Mouse (Mus musculus) spleen, adult 12 weeks (tissue): ENCODE measurements around the gene Mlh1.
A peak's percentile ranks its signal among the peaks of the same experiment; 100 is the strongest.

Source experiments
- DNase-seq: peaks from one replicate; pipeline ENCODE4 v3.0.0; 2022; ENCODE audit warnings: low spot score

Mlh1 gene

GRCm38 (mm10) chr9:111271434-111272160 lies at the start of gene Mlh1, which contains the start of gene Epm2aip1:
Gene Mlh1 (minus strand): TSS chr9:111271791.
Gene Epm2aip1 (plus strand): TSS chr9:111271929.
- peak; percentile 97 for DNase-seq

GRCm38 (mm10) chr9:111320912-111321311 lies 49.3 kb upstream of the Mlh1 start:
- DNase-seq = no peak

DNA sequence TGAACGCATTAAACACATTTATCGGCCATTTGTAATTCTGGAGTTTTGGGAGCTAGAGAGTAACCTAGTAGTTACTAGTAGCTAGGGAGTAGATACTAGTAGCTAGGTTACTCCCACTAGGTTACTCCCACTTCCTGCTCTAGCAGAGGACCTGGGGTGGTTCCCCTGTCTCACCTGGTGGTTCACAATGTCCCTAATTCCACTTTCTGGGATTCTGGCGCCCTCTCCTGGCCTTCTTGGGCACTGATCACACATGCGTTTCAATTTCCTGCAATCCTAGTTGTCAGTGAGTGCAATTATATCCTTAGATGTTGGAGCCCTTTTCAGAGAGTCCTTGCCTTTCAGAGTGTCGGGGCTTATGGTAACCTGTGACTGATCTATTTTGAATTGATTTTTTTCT lies 42.6 kb upstream of the Mlh1 start:
- DNase-seq = no peak

- no peak for DNase-seq
Observed at GRCm38 (mm10) chr9:111313793-111314192, 42.2 kb upstream of the Mlh1 start.

GRCm38 (mm10) chr9:111313299-111313698 lies 41.7 kb upstream of the Mlh1 start:
- no peak for DNase-seq

DNA sequence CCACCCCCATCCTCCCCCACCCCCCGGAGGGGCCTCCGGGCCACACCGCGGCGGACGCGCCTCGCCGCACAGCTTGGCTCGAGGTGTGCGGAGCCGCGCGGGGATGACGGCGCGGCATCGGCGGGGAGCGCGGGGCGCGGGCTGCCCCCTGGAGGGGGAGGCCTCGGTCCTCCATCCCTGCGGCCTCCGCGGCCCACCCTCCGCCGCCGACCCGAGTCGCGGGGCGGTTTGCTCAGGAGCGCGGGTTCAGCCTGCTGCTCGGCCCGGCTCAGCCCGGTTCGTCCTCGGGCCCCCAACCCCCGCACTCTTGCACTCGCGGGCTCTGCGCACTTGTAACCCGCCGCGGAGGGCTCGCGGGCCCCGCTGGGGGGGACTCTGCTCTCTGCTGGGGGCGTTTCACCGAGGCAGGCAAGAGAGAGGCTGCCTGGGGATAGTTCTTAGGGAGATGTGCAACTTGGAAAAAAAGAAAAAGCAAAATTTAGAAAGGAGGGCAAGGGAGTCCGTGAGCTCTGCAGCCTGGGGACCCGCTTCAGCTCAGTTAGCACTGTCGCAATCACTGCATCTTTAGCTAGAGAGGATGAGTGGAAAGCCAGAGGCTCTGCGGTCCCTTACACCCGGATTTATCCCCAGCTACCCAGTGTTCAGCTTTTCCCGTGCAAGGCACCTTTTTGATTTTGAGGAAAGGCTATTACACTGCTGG lies 41.0 kb upstream of the Mlh1 start:
- no peak for DNase-seq

GRCm38 (mm10) chr9:111311843-111312441 lies 40.4 kb upstream of the Mlh1 start:
- DNase-seq = no peak

DNA sequence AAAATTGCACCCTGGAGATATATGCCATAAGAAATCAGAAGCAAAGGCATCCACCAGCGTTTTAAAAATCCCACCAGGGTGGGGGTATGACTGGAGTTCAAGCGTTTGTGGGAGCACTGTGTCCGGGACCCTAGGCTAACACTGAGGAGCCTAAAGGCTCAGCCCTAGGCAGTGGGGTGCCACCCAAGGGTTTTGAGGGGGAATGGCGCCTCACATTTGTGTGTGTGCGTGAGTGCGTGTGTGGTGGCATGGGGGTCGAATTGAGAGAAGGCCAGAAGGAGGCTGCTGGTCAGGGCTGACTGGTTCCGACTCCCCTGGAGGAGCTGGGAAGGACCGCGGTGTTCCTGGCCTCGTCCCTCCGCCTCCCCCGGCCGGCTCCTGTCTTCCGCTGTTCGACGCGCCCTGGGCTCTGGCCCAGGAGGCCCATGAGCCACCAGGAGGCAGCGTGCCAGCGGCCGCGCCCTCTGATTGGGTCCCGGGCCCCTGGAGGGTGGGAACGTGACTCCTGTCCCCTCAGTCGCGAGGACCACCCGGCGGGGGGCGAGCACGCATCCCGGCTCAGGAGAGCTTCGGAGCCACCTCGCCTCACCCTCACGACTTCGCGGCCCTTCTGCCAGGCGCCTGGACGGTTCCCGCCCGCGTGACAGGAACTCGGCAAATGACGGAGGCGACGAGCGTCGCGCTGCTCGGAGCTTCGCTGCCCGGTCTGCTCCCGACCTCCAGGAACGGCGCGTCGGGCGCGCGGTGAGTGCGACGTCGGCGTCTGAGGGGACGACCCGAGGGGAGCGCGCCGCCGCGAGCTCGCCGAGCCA lies 39.6 kb upstream of the Mlh1 start, which contains the start of gene Trank1:
Gene Trank1 (plus strand): TSS at position 709 of the 812 bp plus-strand sequence.
- no peak for DNase-seq

- no peak for DNase-seq
Observed at GRCm38 (mm10) chr9:111306142-111306541, 34.6 kb upstream of the Mlh1 start.

DNA sequence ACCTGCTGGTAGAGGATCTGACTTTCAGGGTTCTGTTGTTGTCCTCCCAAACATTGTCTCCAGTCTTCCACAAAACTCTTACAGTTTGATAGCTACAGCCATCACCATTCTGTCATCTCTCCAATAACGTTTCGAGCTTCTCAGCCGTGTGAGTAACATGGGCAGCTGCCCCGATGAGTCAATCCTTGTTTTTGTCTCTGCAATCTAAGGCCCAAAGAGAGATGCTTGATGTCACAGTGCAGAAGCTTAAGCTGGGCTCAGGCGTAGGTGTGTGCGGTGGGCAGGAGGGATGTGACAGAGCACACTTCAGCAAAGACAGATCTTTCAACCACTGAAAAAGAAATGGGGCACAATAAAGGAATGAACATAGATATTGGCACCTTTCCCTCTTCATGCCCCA lies 32.4 kb upstream of the Mlh1 start:
- DNase-seq = no peak

DNA sequence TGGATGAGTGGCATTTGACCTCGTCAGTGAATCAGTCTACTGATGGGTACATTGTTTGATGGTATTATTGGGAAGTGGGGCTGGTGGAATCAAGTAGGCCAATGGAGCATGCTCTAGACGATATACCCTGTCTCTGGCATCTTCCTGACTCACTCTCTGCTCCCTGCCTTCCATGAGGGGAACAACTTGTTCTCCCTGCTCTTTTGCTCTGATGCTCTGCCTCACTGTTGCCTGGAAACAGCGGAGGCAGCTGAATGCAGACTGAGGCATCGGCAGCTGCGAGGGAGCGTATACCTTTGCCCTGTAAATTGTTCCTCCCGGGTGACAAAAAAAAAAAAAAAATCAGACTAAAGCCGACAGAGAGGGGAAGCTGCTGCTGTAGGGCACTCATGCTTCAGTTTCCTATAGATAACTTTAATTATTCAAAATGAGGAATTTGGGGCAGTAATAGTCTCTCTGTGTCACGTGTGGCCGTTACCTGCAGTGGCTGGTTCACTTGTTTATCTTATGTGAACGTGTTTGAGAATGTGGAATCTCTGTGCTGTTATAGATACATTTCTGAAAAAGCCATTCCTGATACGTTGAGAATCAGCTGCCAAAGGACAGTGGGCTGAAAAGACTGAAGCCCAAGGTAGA lies 30.7 kb upstream of the Mlh1 start:
- DNase-seq = no peak

- no peak for DNase-seq
Observed at GRCm38 (mm10) chr9:111298606-111299005, 27.0 kb upstream of the Mlh1 start.

GRCm38 (mm10) chr9:111296433-111296832 lies 24.8 kb upstream of the Mlh1 start:
- no peak for DNase-seq

DNA sequence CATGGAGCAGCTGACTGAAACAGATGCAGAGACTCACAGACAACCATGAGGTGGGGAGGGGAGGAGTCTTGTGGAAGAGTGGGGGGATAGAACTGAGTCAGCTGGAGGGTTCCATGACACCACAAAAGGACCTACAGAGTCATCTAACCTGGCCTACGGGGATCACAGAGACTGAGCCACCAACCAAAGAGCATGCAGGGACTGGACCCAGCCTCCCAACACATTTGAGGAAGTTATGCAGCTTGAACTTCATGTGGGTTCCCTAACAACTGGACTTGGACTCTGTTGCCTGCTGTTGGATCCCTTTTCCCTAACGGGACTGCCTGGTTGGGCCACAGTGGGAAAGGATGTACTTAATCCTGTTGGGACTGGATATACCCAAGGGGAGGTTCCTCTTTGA lies 23.7 kb upstream of the Mlh1 start:
- DNase-seq = no peak

- DNase-seq = no peak
Observed at GRCm38 (mm10) chr9:111294911-111295310, 23.3 kb upstream of the Mlh1 start.

DNA sequence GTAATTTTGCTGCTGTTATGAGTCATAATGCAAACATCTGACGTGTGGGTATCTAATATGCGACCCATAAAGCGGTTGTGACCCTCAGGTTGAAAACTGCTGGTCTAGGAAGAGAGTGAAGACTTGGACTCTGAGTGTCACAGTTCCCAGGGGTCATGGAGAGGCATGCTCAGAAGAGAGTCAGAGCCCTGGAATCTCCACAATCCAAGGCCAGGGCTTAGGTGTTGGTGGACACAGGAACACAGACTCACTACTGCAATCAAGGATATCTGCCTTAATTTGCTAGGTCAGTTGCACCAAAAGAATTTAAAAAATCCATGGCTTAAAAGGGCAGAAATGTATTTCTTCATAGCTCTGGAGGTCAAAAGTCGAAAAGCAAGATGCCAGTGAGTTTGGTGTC lies 21.6 kb upstream of the Mlh1 start:
- DNase-seq = no peak

DNA sequence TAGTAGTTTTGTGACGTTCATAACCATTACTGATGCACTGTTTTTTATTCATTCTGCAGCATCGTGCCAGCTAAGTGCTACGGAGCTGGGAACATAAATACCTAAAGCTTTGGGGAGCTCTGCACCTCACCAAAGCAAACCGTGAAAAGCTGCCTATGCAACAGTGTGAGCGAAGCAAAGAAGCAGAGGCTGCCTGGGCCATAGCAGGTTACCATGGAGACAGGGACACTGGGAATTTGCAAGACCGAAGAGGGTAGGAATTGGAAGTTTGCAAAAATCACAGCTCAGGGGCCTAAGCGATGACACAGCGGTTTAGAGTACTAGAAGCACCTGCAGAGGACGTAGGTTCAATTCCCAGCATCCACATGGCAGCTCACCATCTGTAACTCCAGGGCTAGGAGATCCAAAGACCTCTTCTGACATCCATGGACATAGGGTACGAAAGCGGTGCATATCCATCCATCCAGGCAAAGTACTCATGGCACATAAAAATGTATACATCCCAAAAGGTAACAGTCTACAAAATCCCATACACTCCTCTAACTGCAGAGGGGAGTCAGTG lies 19.0 kb upstream of the Mlh1 start:
- DNase-seq = no peak

- peak; percentile 87 for DNase-seq
Observed at GRCm38 (mm10) chr9:111289832-111290339, 18.3 kb upstream of the Mlh1 start.

- no peak for DNase-seq
Observed at GRCm38 (mm10) chr9:111289294-111289831, 17.8 kb upstream of the Mlh1 start.

GRCm38 (mm10) chr9:111287956-111288355 lies 16.4 kb upstream of the Mlh1 start:
- DNase-seq = no peak

DNA sequence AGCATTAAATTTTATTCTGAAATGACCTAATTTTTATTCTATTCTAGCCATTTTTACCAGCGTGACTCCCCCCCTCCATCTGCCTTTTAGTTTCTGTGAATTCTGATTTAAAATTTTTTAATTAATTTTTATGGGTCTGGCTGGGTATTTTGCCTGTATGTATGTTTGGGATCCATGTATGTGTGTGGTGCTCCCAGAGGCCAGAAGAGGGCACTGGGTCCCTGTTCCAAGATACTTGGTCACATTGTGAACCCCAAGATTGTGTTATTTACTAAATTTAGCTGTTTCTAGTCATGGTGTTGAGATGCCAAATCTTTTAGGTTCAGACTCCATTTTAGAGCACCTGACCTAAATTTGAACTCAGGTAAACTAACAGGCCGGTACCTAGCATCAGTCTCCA lies 14.9 kb upstream of the Mlh1 start:
- DNase-seq = no peak
